Mouse (Mus musculus): ENCODE data around the gene Atxn7. TPM values are rescaled to one million over a fixed set of nuclear protein-coding genes. Genes with fewer than 3 reads are reported as not detected.

Atxn7 gene
- polyA plus RNA-seq, 1 experiment from 2014 or later = 4.0 TPM

DNA sequence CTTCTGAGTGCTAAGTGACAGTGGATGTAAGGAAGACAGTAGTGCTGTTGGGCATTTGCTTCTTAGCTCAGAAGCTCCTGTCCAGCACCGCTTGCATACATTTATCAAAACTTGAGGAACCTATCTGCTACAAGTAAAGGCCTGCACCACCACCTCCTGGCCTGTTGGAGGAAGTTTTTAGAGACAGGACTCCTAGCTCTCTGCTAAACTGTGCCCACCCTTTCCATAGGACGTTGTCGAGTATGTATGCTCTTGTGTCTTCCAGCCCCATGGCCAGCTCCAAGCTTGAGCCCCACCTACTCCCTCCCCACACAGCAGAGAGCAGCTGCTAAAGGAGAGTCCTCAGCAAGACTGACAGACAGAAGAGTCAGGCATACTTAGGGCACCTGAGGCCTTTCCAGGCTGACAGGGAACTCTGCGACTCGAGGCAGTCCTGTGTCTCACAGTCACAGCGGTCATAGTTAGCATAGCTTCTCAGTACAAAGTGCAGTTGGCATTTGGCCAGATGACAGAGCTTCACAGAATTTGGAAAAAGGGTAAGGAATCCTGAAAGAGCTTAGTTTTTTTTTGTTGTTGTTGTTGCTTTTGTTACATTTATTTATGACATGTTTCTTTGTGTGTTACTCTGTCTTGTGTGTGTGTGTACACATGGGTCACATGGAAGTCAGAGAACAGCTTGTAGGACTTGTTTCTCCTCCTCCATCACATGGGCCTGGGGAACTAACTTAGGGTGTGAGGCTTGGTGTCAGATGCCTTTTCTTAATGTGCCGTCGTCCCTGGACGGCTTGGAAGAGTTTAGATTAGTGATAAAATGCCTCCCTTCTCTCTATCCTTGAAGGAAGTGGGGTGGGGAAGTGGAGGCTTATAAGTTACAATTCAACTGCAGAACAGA lies 34.2 kb downstream of the Atxn7 start:
- no peaks in the 10 kb centered on the region for H3K4me1 ChIP-seq (replicated peaks; ENCODE audit: insufficient read depth, low read length)
- DNase-seq (ENCODE audit: low spot score) = peak; percentile 63
- 46% methylated on average over 9 of the region's 9 CpGs for WGBS
- no peak overlapping the region for H3K9ac ChIP-seq (ENCODE audit: low read depth, low read length)
- H3K4me3 ChIP-seq (replicated peaks; ENCODE audit: low read depth, low read length) = no peak overlapping the region
- no peaks in the 10 kb centered on the region for H3K9me3 ChIP-seq (replicated peaks; ENCODE audit: low read length)
- TF ChIP-seq CTCF (IDR thresholded peaks at IDR 0.05; ENCODE audit: low read depth) = peak; percentile 58
- ATAC-seq (replicated peaks; ENCODE audit: low FRiP score, low read depth) = peak; percentile 85
- no peaks in the 10 kb centered on the region for H3K27me3 ChIP-seq (ENCODE audit: insufficient read depth, low read length)
- no peaks in the 10 kb centered on the region for H3K36me3 ChIP-seq (ENCODE audit: insufficient read depth, low read length)
- H3K4me2 ChIP-seq (ENCODE audit: low read length) = no peak overlapping the region
- H3K27ac ChIP-seq = peak overlapping the region; percentile 42; the same call in 1 of the 2 replicates

- Histone ChIP-seq H3K9ac (ENCODE audit: low read depth, low read length) (no peak overlapping the region), H3K27me3 (ENCODE audit: insufficient read depth, low read length) (no peaks in the 10 kb centered on the region), H3K27ac (no peak overlapping the region), H3K36me3 (ENCODE audit: insufficient read depth, low read length) (no peaks in the 10 kb centered on the region), H3K4me2 (ENCODE audit: low read length) (no peak overlapping the region), H3K9me3 (replicated peaks; ENCODE audit: low read length) (no peaks in the 10 kb centered on the region), H3K4me3 (replicated peaks; ENCODE audit: low read depth, low read length) (no peak overlapping the region), H3K4me1 (replicated peaks; ENCODE audit: insufficient read depth, low read length) (no peaks in the 10 kb centered on the region)
- DNase-seq (ENCODE audit: low spot score) (no peak), ATAC-seq (replicated peaks; ENCODE audit: low FRiP score, low read depth) (no peak)
- 98% methylated on average over 7 of the region's 7 CpGs for WGBS
- no peak for TF ChIP-seq CTCF (IDR thresholded peaks at IDR 0.05; ENCODE audit: low read depth)
Measured at GRCm38 (mm10) chr14:14002771-14003170, 41.5 kb downstream of the Atxn7 start.

- Histone ChIP-seq H3K9ac (ENCODE audit: low read depth, low read length) (no peak overlapping the region), H3K9me3 (replicated peaks; ENCODE audit: low read length) (no peaks in the 10 kb centered on the region), H3K27ac (no peak overlapping the region), H3K4me1 (replicated peaks; ENCODE audit: insufficient read depth, low read length) (peaks cover 3% of the 10 kb centered on the region; the same call in 1 of the 2 replicates), H3K36me3 (ENCODE audit: insufficient read depth, low read length) (no peaks in the 10 kb centered on the region), H3K27me3 (ENCODE audit: insufficient read depth, low read length) (no peaks in the 10 kb centered on the region), H3K4me2 (ENCODE audit: low read length) (no peak overlapping the region), H3K4me3 (replicated peaks; ENCODE audit: low read depth, low read length) (no peak overlapping the region)
- ATAC-seq (replicated peaks; ENCODE audit: low FRiP score, low read depth) (no peak), DNase-seq (ENCODE audit: low spot score) (no peak)
- no peak for TF ChIP-seq CTCF (IDR thresholded peaks at IDR 0.05; ENCODE audit: low read depth)
- 78% methylated on average over 6 of the region's 6 CpGs for WGBS
Measured at GRCm38 (mm10) chr14:14009712-14010111, 48.5 kb downstream of the Atxn7 start.

DNA sequence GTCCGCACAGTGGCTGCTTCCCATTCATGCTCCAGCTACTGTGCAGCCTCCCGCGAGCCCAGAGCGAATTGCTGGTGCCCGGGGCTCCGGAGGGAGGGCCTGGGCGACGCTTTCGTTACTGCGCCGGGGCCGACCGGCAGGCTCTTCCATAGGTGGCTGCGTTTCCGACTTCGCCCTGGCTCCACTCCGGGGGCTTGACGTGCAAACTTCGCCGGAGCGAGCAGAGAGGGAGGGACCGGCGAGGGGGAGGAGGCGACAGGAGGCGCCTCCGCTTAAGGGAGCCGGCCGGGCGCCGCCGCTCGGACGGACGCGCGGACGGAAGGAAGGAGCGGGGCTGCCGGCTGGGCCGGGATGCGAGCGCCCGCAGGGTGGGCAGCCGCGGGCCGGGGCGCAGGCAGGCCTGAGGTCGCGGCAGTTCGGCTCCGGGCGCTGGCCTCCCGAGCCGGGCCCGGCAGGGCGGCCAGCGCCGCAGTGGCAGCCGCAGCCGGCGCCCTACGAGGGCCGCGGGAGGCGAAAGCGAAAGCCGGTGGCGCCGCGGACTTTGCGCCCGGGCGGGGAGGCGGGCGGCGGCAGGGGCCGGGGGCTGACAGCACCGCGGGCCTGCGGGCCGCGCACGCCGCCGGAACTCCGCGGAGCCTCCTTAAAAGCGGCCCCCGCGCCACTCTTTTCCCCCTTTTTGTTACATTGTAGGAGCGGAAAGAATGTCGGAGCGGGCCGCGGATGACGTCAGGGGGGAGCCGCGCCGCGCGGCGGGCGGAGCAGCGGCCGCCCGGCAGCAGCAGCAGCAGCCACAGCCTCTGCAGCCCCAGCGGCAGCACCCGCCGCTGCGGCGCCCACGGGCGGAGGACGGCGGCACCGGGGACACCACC lies 51.4 kb downstream of the Atxn7 start:
- Histone ChIP-seq H3K4me3 (replicated peaks; ENCODE audit: low read depth, low read length) (peak overlapping the region; percentile 89), H3K4me2 (ENCODE audit: low read length) (peak overlapping the region; percentile 81), H3K27me3 (ENCODE audit: insufficient read depth, low read length) (no peaks in the 10 kb centered on the region), H3K36me3 (ENCODE audit: insufficient read depth, low read length) (no peaks in the 10 kb centered on the region), H3K27ac (peak overlapping the region; percentile 100), H3K9ac (ENCODE audit: low read depth, low read length) (peak overlapping the region; percentile 98), H3K9me3 (replicated peaks; ENCODE audit: low read length) (no peaks in the 10 kb centered on the region), H3K4me1 (replicated peaks; ENCODE audit: insufficient read depth, low read length) (peaks cover 3% of the 10 kb centered on the region; the same call in 1 of the 2 replicates)
- ATAC-seq (replicated peaks; ENCODE audit: low FRiP score, low read depth) (peak; percentile 94), DNase-seq (ENCODE audit: low spot score) (peak; percentile 94)
- no peak for TF ChIP-seq CTCF (IDR thresholded peaks at IDR 0.05; ENCODE audit: low read depth)
- WGBS = under 1% methylated on average over 85 of the region's 116 CpGs

- DNase-seq (ENCODE audit: low spot score) = peak; percentile 52
- ATAC-seq (replicated peaks; ENCODE audit: low FRiP score, low read depth) = peak; percentile 53
- Histone ChIP-seq H3K9ac (ENCODE audit: low read depth, low read length) (peak overlapping the region; percentile 98), H3K4me3 (replicated peaks; ENCODE audit: low read depth, low read length) (peak overlapping the region; percentile 89), H3K27ac (peak overlapping the region; percentile 100), H3K9me3 (replicated peaks; ENCODE audit: low read length) (no peaks in the 10 kb centered on the region), H3K27me3 (ENCODE audit: insufficient read depth, low read length) (no peaks in the 10 kb centered on the region), H3K4me2 (ENCODE audit: low read length) (peak overlapping the region; percentile 81), H3K4me1 (replicated peaks; ENCODE audit: insufficient read depth, low read length) (peaks cover 3% of the 10 kb centered on the region; the same call in 1 of the 2 replicates), H3K36me3 (ENCODE audit: insufficient read depth, low read length) (no peaks in the 10 kb centered on the region)
- WGBS = 0% methylated on average over 17 of the region's 27 CpGs
- no peak for TF ChIP-seq CTCF (IDR thresholded peaks at IDR 0.05; ENCODE audit: low read depth)
Measured at GRCm38 (mm10) chr14:14013252-14013711, 52.0 kb downstream of the Atxn7 start.
